Mouse (Mus musculus) olfactory bulb, adult 2 months (tissue): ENCODE measurements around the gene Slc35f6.

Experiments
- CTCF ChIP-seq: fragments of 200-500 bp; IDR thresholded peaks from 2 replicates; pipeline ENCODE4 v1.5.1; 2012; ENCODE audit warnings: low read depth, mild to moderate bottlenecking, low read length, moderate library complexity; ENCODE audit not compliant: insufficient read depth
- POLR2A ChIP-seq: fragments of 200-500 bp; IDR thresholded peaks from 2 replicates; pipeline ENCODE4 v1.6.1; 2012; ENCODE audit warnings: mild to moderate bottlenecking, low read depth, low read length, moderate library complexity; ENCODE audit not compliant: insufficient read depth

GRCm38 (mm10) chr5:30665360-30665759 is 17.6 kb downstream of the Slc35f6 start:
- TF ChIP-seq POLR2A: no peak
- no peak for TF ChIP-seq CTCF
